8 mouse cellular contexts compared by ENCODE assay signal in the genomic region with DNA sequence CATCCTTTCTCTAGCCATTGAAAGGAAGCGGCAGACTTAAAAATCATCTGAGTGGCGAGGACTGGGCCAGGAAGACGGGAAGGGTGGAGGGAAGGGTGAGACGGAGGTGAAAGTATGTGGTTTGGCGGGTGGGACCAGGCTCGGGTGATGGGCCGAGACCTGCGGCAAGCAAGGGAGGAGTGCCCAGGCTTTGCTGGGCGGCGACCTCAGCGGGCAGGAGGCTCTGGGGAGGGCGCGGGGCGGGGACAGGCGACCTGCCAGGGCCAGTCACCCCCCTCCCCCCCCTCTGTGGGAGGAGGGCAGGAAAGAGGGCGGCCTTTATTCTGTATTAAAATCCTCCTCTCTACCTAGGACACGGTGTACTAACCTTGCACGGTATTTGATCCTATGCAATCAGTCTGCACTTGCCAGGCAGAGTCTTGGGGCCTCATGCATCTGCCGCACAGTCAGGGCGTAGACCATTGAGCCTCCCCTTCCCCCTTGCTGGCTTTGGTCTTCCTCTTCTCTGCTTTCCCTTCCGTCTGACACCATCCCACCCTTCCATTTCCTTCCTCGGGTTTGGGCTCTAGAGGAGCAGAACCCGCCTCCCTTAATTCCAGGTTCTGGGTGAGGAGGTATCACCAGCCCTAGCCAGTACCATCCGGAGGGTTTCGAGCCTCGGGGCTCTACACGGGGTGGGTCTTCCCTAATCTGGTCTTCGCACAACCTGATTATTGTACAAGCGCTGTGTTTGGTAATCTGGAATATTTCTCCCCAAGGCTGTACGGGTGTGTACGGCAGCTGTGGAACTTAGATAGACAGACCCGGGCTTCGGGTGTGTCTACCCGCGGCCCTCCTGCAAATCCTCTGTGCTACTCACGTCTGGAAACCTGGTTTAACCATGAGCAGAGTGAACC. TPM values are rescaled to one million over a fixed set of nuclear protein-coding genes. Genes with fewer than 3 reads are reported as not detected.
DNase-seq lines count a peak whose midpoint lies in the region; ATAC-seq and TF ChIP-seq lines count a peak whose summit lies in the region.

No protein-coding gene starts in this region.

- peak overlapping the region; percentile 43 for H3K4me3 ChIP-seq in embryonic facial prominence, embryonic 15.5 days (replicated peaks)
- peak overlapping the region; percentile 58 for H3K4me3 ChIP-seq in heart, embryonic 13.5 days
- peak overlapping the region; percentile 36 for H3K4me3 ChIP-seq in kidney, postnatal 0 days (replicated peaks; ENCODE audit: low read depth, low read length)
- peak overlapping the region; percentile 23 for H3K4me3 ChIP-seq in macrophage (ENCODE audit: inconsistent target)

- peak overlapping the region; percentile 80 for H3K27ac ChIP-seq in embryonic facial prominence, embryonic 15.5 days (replicated peaks)
- peak overlapping the region; percentile 89 for H3K27ac ChIP-seq in heart, embryonic 13.5 days (replicated peaks)
- H3K27ac ChIP-seq in kidney, postnatal 0 days = peak overlapping the region; percentile 88
- peak overlapping the region; percentile 95 for H3K27ac ChIP-seq in macrophage

- no peaks in the 10 kb centered on the region for H3K36me3 ChIP-seq in embryonic facial prominence, embryonic 15.5 days
- H3K36me3 ChIP-seq in heart, embryonic 13.5 days = no peaks in the 10 kb centered on the region
- no peaks in the 10 kb centered on the region for H3K36me3 ChIP-seq in kidney, postnatal 0 days (ENCODE audit: insufficient read depth, low read length)
- H3K36me3 ChIP-seq in macrophage (ENCODE audit: inconsistent target) = no peaks in the 10 kb centered on the region

- no peaks in the 10 kb centered on the region for H3K79me2 ChIP-seq in macrophage (ENCODE audit: inconsistent target)

- no peak overlapping the region for H3K9ac ChIP-seq in embryonic facial prominence, embryonic 15.5 days
- peak overlapping the region; percentile 83 for H3K9ac ChIP-seq in heart, embryonic 13.5 days
- H3K9ac ChIP-seq in kidney, postnatal 0 days (ENCODE audit: low read depth, low read length) = peak overlapping the region; percentile 56

- peak overlapping the region; percentile 87 for H3K4me2 ChIP-seq in embryonic facial prominence, embryonic 15.5 days (replicated peaks)
- H3K4me2 ChIP-seq in heart, embryonic 13.5 days = peak overlapping the region; percentile 92
- peak overlapping the region; percentile 81 for H3K4me2 ChIP-seq in kidney, postnatal 0 days (ENCODE audit: low read length)

- no peaks in the 10 kb centered on the region for H3K27me3 ChIP-seq in embryonic facial prominence, embryonic 15.5 days
- no peaks in the 10 kb centered on the region for H3K27me3 ChIP-seq in heart, embryonic 13.5 days (replicated peaks)
- H3K27me3 ChIP-seq in kidney, postnatal 0 days (ENCODE audit: insufficient read depth, low read length) = no peaks in the 10 kb centered on the region

- TF ChIP-seq CTCF in kidney, postnatal 0 days (IDR thresholded peaks at IDR 0.05; ENCODE audit: low read depth) = no peak

- DNase-seq in CD8-positive naive resting alpha-beta T cell, adult 2 months (ENCODE audit: low read depth in 2 of 2, low spot score in 2 of 2) = peak; percentile 46 to 57
- DNase-seq in adrenal gland, adult 8-10 months = peak; percentile 81
- DNase-seq in kidney, postnatal 0 days (ENCODE audit: low spot score) = peak; percentile 75
- DNase-seq in skeletal muscle tissue, adult 2 months (ENCODE audit: low read depth, low spot score) = peak; percentile 92
- no peak for DNase-seq in layer of hippocampus, postnatal 14 days (ENCODE audit: low spot score in 2 of 2)

- peaks cover 30% of the 10 kb centered on the region for H3K4me1 ChIP-seq in embryonic facial prominence, embryonic 15.5 days
- peaks cover 77% of the 10 kb centered on the region for H3K4me1 ChIP-seq in heart, embryonic 13.5 days
- peaks cover 14% of the 10 kb centered on the region for H3K4me1 ChIP-seq in kidney, postnatal 0 days (replicated peaks; ENCODE audit: insufficient read depth, low read length)

- peak; percentile 83 for ATAC-seq in embryonic facial prominence, embryonic 15.5 days (ENCODE audit: insufficient number of reproducible peaks, low FRiP score, low TSS enrichment, low read depth)
- peak; percentile 76 for ATAC-seq in heart, embryonic 13.5 days (ENCODE audit: extremely low read depth, insufficient number of reproducible peaks, low FRiP score, low TSS enrichment)
- peak; percentile 89 for ATAC-seq in kidney, postnatal 0 days (replicated peaks; ENCODE audit: low FRiP score, low read depth)

- H3K9me3 ChIP-seq in embryonic facial prominence, embryonic 15.5 days (replicated peaks) = no peaks in the 10 kb centered on the region
- H3K9me3 ChIP-seq in heart, embryonic 13.5 days = no peaks in the 10 kb centered on the region
- no peaks in the 10 kb centered on the region for H3K9me3 ChIP-seq in kidney, postnatal 0 days (replicated peaks; ENCODE audit: low read length)

- WGBS in embryonic facial prominence, embryonic 15.5 days = 12% methylated on average over 34 of the region's 36 CpGs
- 13% methylated on average over 32 of the region's 36 CpGs for WGBS in heart, embryonic 13.5 days
- 19% methylated on average over 35 of the region's 36 CpGs for WGBS in kidney, postnatal 0 days
- 9% methylated on average over 32 of the region's 36 CpGs for WGBS in macrophage (ENCODE audit: missing documents)

RNA-seq across cellular contexts. Expression of a gene that starts 45.1 kb away (rescaled TPM):
- total RNA-seq in adrenal gland, adult 8-10 months (2022) = 100 to 1,000 TPM; 120 to 162 (median 149) TPM
- 38.0 and 39.8 TPM in 2 replicates for polyA plus RNA-seq in embryonic facial prominence, embryonic 15.5 days (2015; fragmentation: Nextera tagmentation; extraction: Ambion mirVana)
- polyA plus RNA-seq in heart, embryonic 13.5 days (2015; fragmentation: Nextera tagmentation; extraction: Ambion mirVana) = 25.9 and 26.7 TPM in 2 replicates
- polyA plus RNA-seq in kidney, postnatal 0 days (2015; fragmentation: Nextera tagmentation; extraction: Ambion mirVana) = 39.8 and 40.4 TPM in 2 replicates
- 100 to 1,000 TPM; 306 to 843 (median 604) TPM for total RNA-seq in macrophage (2018; cell fraction: chromatin; rRNA removed)
- 100 to 1,000 TPM; 117 to 200 (median 160) TPM for total RNA-seq in macrophage (2018; cell fraction: cytosol; rRNA removed)
- 100 to 1,000 TPM; 284 to 524 (median 451) TPM for total RNA-seq in macrophage (2018; cell fraction: nucleus; rRNA removed)
- 115 to 137 TPM (median 119 TPM) in 3 replicates for polyA plus RNA-seq in macrophage (2018)
- 100 to 1,000 TPM; 132 to 143 TPM for total RNA-seq in layer of hippocampus, postnatal 14 days (2021)

Comparison
In these comparisons a context has a peak if more than half of its experiments do, and no peak if none do; other contexts are left out.
1. DNase-seq: peak in CD8-positive naive resting alpha-beta T cell, adult 2 months (2 of 2), adrenal gland, adult 8-10 months (single experiment), kidney, postnatal 0 days (single experiment) and skeletal muscle tissue, adult 2 months (single experiment); none in layer of hippocampus, postnatal 14 days (0 of 2).
2. Peak in every context shown above with its lines, with median percentiles within 50 percentile points of each other: ATAC-seq, H3K27ac ChIP-seq, H3K4me2 ChIP-seq and H3K4me3 ChIP-seq.